Mouse (Mus musculus): ENCODE results near the gene Spo11. TPM values are rescaled to one million over a fixed set of nuclear protein-coding genes. Genes with fewer than 3 reads are reported as not detected.

The Spo11 gene
- total RNA-seq, 4 experiments from 2014 or later = not detected

DNA sequence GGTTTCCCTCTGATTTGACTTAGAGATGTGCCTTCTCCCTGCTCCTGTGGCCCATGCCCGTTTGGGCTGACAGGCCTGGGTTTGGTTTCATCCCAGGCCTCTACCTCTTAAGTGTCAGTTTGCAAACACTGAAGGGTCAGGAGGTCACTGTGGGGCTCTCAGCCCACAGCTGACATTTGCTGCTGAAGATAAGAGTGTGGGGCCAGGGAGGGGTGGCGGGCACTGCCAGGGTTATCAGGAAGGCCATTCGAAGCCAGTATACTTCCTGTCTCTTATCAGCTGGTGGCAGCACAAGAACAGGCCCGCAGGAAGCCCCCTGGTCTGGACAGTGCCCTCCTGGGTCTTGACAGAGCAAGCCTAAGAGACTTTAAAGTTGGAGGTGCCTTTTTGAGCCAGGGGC lies 57.5 kb downstream of the Spo11 start:
- no peak for DNase-seq

DNA sequence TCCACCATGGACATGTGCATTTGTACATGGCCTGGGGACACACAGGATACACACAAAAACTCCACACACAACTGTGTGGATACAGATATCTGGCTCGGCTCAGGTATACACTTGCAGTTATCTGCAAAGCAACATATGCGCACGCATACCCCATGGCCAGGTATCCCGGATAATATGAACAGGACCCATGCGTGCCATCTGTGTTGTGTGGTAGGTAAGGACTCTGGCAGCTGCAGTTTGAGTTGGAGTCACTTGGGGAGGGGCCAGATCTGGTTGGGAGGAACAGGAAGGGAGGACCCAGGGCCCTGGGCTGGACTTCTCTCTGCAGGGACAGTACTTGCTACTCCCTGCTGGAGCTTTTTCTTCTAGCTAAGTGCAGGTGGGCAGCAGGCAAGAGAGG lies 58.2 kb downstream of the Spo11 start:
- no peak for DNase-seq

DNA sequence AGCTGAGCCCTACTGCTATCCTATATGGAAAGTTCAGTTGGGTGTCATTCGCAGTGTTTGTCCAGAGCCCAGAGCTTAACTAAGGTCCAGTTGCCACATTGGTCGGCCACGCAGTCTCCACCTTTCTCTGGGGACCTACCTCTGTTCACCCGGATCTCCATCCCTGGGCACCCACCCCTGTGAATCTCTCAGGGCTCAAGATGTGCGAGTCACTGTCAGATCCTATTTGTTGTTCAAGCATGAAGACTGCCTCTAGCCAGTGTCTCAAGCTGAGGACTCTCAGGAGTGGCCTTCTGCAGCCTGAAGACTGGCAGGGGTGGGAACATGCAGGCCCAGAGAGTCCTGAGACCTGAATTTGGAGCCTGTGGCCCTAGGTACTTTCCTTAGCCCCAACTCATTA lies 58.6 kb downstream of the Spo11 start:
- no peak for DNase-seq

DNA sequence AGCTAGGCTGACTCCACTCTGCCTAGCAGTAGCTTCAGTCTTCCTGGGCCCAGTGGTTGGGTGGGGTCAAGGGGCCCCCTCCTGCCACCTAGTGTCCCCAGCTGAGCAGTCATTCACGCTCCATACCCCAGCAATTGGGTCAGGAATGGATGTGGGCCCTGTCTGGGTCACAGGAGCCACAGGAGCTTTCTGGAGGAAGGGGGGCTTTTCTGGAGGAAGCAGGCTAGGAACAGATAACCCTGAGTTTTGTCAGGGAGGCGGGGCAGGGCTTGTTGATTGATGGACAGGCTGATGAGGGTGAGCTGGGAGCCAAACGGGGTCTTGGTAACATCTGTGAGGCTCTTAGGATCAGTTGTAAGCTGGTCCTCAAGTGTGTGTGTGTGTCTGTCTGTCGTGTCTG lies 59.1 kb downstream of the Spo11 start:
- DNase-seq = no peak

DNA sequence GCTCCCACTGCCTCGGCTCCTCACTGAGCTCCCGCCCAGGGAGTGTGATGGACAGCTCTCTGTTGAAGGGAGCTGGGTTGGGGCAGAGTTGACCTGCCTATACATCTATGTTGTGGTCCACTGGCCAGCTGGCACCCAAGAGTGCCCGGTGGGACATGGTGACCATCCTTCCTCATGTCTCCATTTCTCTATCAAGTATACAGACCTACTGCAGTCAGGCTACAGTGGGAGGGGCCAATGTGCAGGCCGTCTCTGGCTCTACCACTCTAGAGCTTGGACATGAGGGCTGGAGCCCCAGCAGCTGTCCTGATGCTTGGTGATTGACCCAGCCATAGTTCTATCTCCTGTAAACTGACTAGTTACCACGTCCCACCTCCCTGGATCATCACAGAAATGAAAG lies 59.8 kb downstream of the Spo11 start:
- DNase-seq = no peak

DNA sequence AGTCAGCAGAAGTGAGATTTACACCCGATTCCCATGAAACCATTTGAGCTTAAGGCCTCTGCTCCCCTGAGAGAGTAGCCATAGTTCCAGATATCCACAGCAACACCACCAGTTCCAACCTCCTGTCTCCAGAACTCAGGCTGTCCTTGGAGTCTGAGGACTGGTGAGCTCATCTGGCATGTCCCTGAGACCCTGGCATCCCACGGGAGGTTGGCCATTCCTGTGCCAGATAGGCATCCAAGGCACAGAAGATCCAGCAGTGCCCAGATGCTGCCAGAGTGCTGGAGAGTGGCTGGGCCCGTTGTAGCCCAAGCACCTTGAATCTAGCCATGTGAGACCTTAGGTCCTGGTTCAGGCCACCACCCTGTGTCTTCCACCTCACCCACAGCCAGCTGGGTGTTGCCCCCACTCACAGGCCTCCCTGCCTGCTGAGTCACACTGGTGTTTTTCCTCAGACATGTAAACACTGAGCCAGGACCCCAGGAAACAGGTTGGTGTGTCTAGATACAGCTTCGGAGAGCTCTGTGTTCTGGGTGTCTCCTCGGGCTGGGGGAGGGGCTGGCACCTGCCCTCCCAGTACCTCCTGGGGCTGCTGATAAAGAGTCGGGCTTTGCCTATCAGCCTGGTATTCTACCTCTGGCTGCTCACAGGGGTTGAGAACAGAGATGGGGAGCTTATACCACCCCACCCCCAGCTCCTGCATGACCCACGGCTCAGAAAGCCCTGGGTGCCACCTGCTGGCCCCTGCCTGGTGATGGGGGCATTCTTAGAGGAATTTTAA lies 60.5 kb downstream of the Spo11 start:
- no peak for DNase-seq

DNA sequence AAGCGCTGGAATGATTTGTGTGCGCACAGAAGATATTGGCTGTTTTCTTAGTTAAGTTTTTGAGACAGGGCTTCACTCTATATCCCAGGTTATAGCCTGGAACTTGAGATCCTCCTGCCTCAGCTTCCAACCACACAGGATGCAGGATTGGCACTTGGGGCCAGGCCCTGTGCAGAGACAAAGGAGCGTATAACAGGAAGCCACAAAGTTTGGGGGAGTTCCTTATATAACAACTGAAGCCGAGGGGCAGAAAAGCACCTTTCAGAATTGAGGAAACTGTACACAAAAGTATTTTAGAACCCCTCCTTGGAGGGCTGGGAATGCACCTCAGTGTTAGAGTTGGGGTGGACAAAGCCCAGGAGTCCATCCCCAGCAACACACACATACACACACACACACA lies 61.5 kb downstream of the Spo11 start:
- no peak for DNase-seq

DNA sequence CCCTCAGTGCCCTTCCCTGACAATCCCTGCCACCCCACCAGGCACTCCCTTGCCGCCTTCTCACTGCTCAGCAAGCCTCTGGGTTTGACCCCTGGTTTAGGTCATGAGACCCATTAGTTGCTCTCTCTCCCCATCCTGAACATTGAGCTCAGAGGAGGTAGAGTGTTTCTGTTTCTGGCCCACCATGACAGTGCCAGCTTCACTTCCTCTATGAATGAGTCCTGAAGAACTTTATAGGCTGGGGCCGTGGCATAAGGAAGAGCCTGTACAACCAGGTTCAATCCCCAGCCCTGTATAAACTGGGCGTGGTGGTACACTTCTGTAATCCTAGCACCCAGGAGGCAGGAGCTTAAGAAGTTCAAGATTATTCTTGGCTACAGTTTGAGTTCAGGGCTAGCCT lies 63.3 kb downstream of the Spo11 start:
- DNase-seq = no peak

DNA sequence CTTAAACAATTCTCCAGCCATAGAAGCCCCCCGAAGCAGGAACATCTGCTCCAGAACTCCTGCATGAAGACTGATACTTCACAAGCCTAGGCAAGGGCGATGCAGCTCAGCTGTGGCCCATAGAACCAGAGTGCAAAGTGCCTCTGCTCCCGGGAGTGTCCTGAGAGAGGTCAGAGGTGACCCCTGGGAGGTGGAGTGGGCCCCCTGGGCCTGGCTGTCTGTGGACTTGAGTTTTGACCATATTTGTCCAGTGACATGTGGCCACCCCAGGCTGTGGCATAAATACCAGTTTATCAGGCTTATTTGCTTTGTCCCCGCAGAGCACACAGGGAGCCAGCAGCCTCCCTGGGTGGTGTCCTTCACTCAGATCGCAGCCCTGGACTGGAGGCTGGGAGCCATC lies 63.7 kb downstream of the Spo11 start:
- DNase-seq = no peak

DNA sequence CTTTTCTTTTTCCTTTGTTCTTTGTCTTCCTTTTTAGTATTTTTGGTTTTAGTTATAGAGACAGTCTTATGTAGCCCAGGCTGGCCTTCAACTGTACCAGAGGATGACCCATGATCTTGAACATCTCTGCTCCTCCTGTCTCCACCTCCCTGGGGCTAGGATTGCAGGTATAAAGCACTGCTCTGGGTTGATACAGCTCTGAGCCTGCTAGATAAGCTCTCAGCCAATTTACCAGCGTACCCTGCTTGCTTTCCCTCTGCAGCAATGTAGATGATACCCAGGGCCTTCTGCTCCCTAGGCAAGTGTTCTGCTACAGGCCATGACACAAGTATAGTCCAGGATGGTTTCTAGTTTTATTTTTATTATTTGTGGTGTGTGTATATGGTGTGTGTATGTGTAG lies 64.4 kb downstream of the Spo11 start:
- no peak for DNase-seq

DNA sequence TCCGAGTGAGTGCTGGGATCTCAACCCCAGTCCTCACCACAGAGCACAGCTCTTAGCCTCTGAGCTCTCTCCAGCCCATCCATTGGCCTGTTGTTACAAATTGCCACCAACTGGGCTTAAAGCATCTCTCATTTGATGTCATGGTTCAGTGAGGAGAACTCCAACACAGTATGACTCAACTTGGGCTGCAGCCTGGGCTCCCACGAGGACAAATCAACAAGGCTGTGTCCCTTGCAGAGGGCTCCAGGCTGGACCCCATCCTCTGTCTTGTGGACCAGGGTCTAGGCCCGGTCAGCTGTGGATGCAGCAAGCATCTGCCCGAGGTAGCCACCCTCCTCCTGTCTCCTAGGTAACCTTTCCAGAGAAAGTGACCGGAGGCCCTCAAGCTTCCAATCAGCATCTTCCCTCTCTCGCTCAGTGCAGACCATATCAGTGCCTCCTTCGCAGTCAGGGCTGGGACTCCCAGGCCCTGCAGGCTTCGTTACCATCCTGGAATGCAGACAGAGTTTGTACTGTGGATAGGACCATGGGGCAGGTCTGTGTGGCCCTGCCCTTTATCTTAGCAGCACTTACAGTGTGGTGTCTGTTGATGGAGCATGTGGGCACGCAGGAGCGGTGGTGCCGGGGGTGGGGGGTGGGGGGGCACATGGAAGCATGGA lies 65.1 kb downstream of the Spo11 start:
- no peak for DNase-seq

Other genes starting within 250 kb of the Spo11 start
- 100 to 1,000 TPM in 2 of 4 experiments, 10 to 100 TPM in 2; 39.9 to 107 (median 72.1) TPM for gene Bmp7, start 37.4 kb upstream of the Spo11 start, total RNA-seq (2022)
- gene Rae1, start 22.4 kb downstream of the Spo11 start, total RNA-seq (2022) = 10 to 100 TPM; 67.3 to 77.6 (median 73.4) TPM
- 10 to 100 TPM; 16.0 to 26.0 (median 21.5) TPM for gene Rbm38, start 42.8 kb downstream of the Spo11 start, total RNA-seq (2022)
- gene Ctcfl, start 141.8 kb downstream of the Spo11 start, total RNA-seq (2022) = under 1 TPM in 2 of 4 experiments, not detected in 2; 0.13 to 0.22 TPM
- gene Pck1, start 175.3 kb downstream of the Spo11 start, total RNA-seq (2022) = 100 to 1,000 TPM; 135 to 516 (median 360) TPM
- 1 to 10 TPM; 1.1 to 5.3 (median 2.5) TPM for gene Zbp1, start 241.2 kb downstream of the Spo11 start, total RNA-seq (2022)

Measured in adrenal gland, adult 8-10 months (tissue).